Mouse (Mus musculus) erythroid progenitor cell, adult 5-6 weeks (primary cell): ENCODE results near the gene Pik3c2a. TPM values are rescaled to one million over a fixed set of nuclear protein-coding genes. Genes with fewer than 3 reads are reported as not detected.

Experiments used
- ATAC-seq: replicated peaks from 2 replicates; pipeline ENCODE4 v1.8.0; 2016; ENCODE audit warnings: moderate number of reproducible peaks, mild to moderate bottlenecking, moderate TSS enrichment, inconsistent platforms; ENCODE audit not compliant: poor library complexity, low FRiP score, severe bottlenecking
- total RNA-seq, 2 experiments: library from RNA; stranded (forward) in 1 of 2; stranded (reverse) in 1 of 2; fragments of 150-400 nt in 1 of 2; fragments of 186-747, 209-891 nt in 1 of 2; gene quantifications; 2 replicates each; pipeline versions ENCODE4 v1.2.3 to v1.2.4; 2015 to 2017; ENCODE audit warnings: low replicate concordance in 2 of 2

Pik3c2a gene
- total RNA-seq (2015; ENCODE audit: low replicate concordance) (5.0 and 11.3 TPM in 2 replicates), total RNA-seq (2017; ENCODE audit: low replicate concordance) (2.3 and 10.9 TPM in 2 replicates)

- 0 out of 2 replicates have a peak, but pooled peaks have one; percentile 25 for ATAC-seq
Observed at GRCm38 (mm10) chr7:116443004-116443696, at the start of gene Pik3c2a. Gene Pik3c2a, minus strand, starts transcription at chr7:116443449.

- no peak for ATAC-seq
Observed at GRCm38 (mm10) chr7:116491113-116491512, 47.9 kb upstream of the Pik3c2a start.

GRCm38 (mm10) chr7:116485062-116485601 is 41.9 kb upstream of the Pik3c2a start:
- ATAC-seq: no peak

GRCm38 (mm10) chr7:116484213-116484612 is 41.0 kb upstream of the Pik3c2a start:
- no peak for ATAC-seq

- ATAC-seq: no peak
Observed at GRCm38 (mm10) chr7:116483782-116484181, 40.5 kb upstream of the Pik3c2a start.

- no peak for ATAC-seq
Observed at GRCm38 (mm10) chr7:116483106-116483505, 39.9 kb upstream of the Pik3c2a start.

- no peak for ATAC-seq
Observed at GRCm38 (mm10) chr7:116476264-116476663, 33.0 kb upstream of the Pik3c2a start.

- ATAC-seq: no peak
Observed at GRCm38 (mm10) chr7:116475836-116476235, 32.6 kb upstream of the Pik3c2a start.

- no peak for ATAC-seq
Observed at GRCm38 (mm10) chr7:116462114-116462513, 18.9 kb upstream of the Pik3c2a start.

GRCm38 (mm10) chr7:116458985-116459441 is 15.8 kb upstream of the Pik3c2a start:
- ATAC-seq: no peak

GRCm38 (mm10) chr7:116457391-116457790 is 14.1 kb upstream of the Pik3c2a start:
- ATAC-seq: no peak

- no peak for ATAC-seq
Observed at GRCm38 (mm10) chr7:116456964-116457363, 13.7 kb upstream of the Pik3c2a start.

GRCm38 (mm10) chr7:116446645-116447044 is 3.4 kb upstream of the Pik3c2a start:
- ATAC-seq: no peak

- ATAC-seq: no peak
Observed at GRCm38 (mm10) chr7:116444326-116444809, 1.1 kb upstream of the Pik3c2a start.

- no peak for ATAC-seq
Observed at GRCm38 (mm10) chr7:116443697-116444325, 562 bp upstream of the Pik3c2a start.

- no peak for ATAC-seq
Observed at GRCm38 (mm10) chr7:116442226-116442625, 1.0 kb downstream of the Pik3c2a start.

GRCm38 (mm10) chr7:116441346-116441745 is 1.9 kb downstream of the Pik3c2a start:
- no peak for ATAC-seq

- ATAC-seq: no peak
Observed at GRCm38 (mm10) chr7:116431661-116432060, 11.6 kb downstream of the Pik3c2a start.

- ATAC-seq: no peak
Observed at GRCm38 (mm10) chr7:116430926-116431325, 12.3 kb downstream of the Pik3c2a start.

GRCm38 (mm10) chr7:116427206-116427605 is 16.0 kb downstream of the Pik3c2a start:
- no peak for ATAC-seq

GRCm38 (mm10) chr7:116425771-116426170 is 17.5 kb downstream of the Pik3c2a start:
- ATAC-seq: no peak
